Mouse (Mus musculus) MEL (cell line): Measurements from ENCODE around the gene 1810046K07Rik. TPM values are rescaled to one million over a fixed set of nuclear protein-coding genes. Genes with fewer than 3 reads are reported as not detected.

ENCODE experiments used
- DNase-seq: peaks from one replicate; pipeline ENCODE4 v3.0.0; 2011; ENCODE audit warnings: low read depth, low spot score
- H3K27ac ChIP-seq: 2 replicates; pipeline ENCODE4 v1.5.1; 2012; ENCODE audit warnings: low read depth, mild to moderate bottlenecking, control low read depth, low read length, moderate library complexity; ENCODE audit not compliant: control insufficient read depth
- H3K27me3 ChIP-seq, 2 experiments: fragments of 150-350 bp in 1 of 2; sonication (generic) in 1 of 2; 2 replicates each; pipeline ENCODE4 v1.6.1; 2012; ENCODE audit warnings: low read length in 2 of 2, mild to moderate bottlenecking in 2 of 2, improper control_type of control experiment in 1 of 2, moderate library complexity in 1 of 2; ENCODE audit not compliant: insufficient read depth in 2 of 2, control insufficient read depth in 1 of 2
- H3K36me3 ChIP-seq, 2 experiments: 2 replicates each; pipeline ENCODE4 v1.6.1; 2012 to 2014; ENCODE audit warnings: low read length in 2 of 2, improper control_type of control experiment in 1 of 2, inconsistent platforms in 1 of 2, mild to moderate bottlenecking in 1 of 2; ENCODE audit not compliant: insufficient read depth in 2 of 2, control insufficient read depth in 1 of 2
- H3K4me1 ChIP-seq, 2 experiments: fragments of 150-350 bp in 1 of 2; sonication (generic) in 1 of 2; 2 replicates each; pipeline ENCODE4 v1.6.1; 2012; ENCODE audit warnings: low read length in 2 of 2, improper control_type of control experiment in 1 of 2, mild to moderate bottlenecking in 1 of 2; ENCODE audit not compliant: insufficient read depth in 2 of 2, control insufficient read depth in 1 of 2
- H3K4me3 ChIP-seq, 2 experiments: fragments of 150-350 bp in 1 of 2; sonication (generic) in 1 of 2; 2 replicates each; pipeline ENCODE4 v1.5.1; 2012; ENCODE audit warnings: low read depth in 2 of 2, low read length in 2 of 2, mild to moderate bottlenecking in 2 of 2, moderate library complexity in 2 of 2, control low read depth in 1 of 2, improper control_type of control experiment in 1 of 2; ENCODE audit not compliant: control insufficient read depth in 1 of 2, insufficient read depth in 1 of 2
- H3K79me2 ChIP-seq: 2 replicates; pipeline ENCODE4 v1.6.1; 2012; ENCODE audit warnings: mild to moderate bottlenecking, low read length, moderate library complexity; ENCODE audit not compliant: control insufficient read depth, poor library complexity, insufficient read depth
- H3K9ac ChIP-seq: 2 replicates; pipeline ENCODE4 v1.6.1; 2012; ENCODE audit warnings: low read depth, mild to moderate bottlenecking, control low read depth, low read length, moderate library complexity; ENCODE audit not compliant: control insufficient read depth, poor library complexity, severe bottlenecking
- H3K9me3 ChIP-seq: fragments of 150-350 bp; sonication (generic); replicated peaks from 2 replicates; pipeline ENCODE4 v1.6.1; 2012; ENCODE audit warnings: mild to moderate bottlenecking, low read length, improper control_type of control experiment, moderate library complexity; ENCODE audit not compliant: insufficient read depth
- BHLHE40 ChIP-seq: IDR thresholded peaks from 2 replicates; pipeline ENCODE4 v1.6.1; 2012; ENCODE audit warnings: low read depth, mild to moderate bottlenecking, inconsistent platforms, low read length, improper control_type of control experiment, borderline replicate concordance
- CHD1 ChIP-seq: IDR thresholded peaks from 2 replicates; pipeline ENCODE4 v1.6.1; 2012; ENCODE audit warnings: low read depth, mild to moderate bottlenecking, inconsistent platforms, low read length, improper control_type of control experiment
- CHD2 ChIP-seq: IDR thresholded peaks from 2 replicates; pipeline ENCODE4 v1.6.1; 2011; ENCODE audit warnings: low read length, improper control_type of control experiment
- CTCF ChIP-seq, 3 experiments: IDR thresholded peaks in 2 of 3; conservative IDR thresholded peaks in 1 of 3; 2 replicates each; pipeline ENCODE4 v1.5.1; 2011 to 2012; ENCODE audit warnings: low read length in 3 of 3, low read depth in 2 of 3, mild to moderate bottlenecking in 2 of 3, improper control_type of control experiment in 1 of 3, inconsistent platforms in 1 of 3, mixed read lengths in 1 of 3, moderate library complexity in 1 of 3; ENCODE audit not compliant: control insufficient read depth in 1 of 3, insufficient read depth in 1 of 3, poor library complexity in 1 of 3, severe bottlenecking in 1 of 3
- E2F4 ChIP-seq: IDR thresholded peaks from 2 replicates; pipeline ENCODE4 v1.6.1; 2011; ENCODE audit warnings: low read depth, low read length, improper control_type of control experiment, borderline replicate concordance
- ELF1 ChIP-seq: IDR thresholded peaks from 2 replicates; pipeline ENCODE4 v1.6.1; 2014; ENCODE audit warnings: low read depth, mild to moderate bottlenecking, inconsistent platforms, low read length, improper control_type of control experiment, moderate library complexity
- EP300 ChIP-seq, 2 experiments: IDR thresholded peaks; 2 replicates each; pipeline ENCODE4 v1.6.1; 2011; ENCODE audit warnings: improper control_type of control experiment in 2 of 2, low read length in 2 of 2, low read depth in 1 of 2, mild to moderate bottlenecking in 1 of 2
- ETS1 ChIP-seq: IDR thresholded peaks from 2 replicates; pipeline ENCODE4 v1.6.1; 2012; ENCODE audit warnings: low read depth, mild to moderate bottlenecking, inconsistent platforms, low read length, improper control_type of control experiment, moderate library complexity
- GABPA ChIP-seq: IDR thresholded peaks from 2 replicates; pipeline ENCODE4 v1.6.1; 2012; ENCODE audit warnings: low read depth, mild to moderate bottlenecking, inconsistent platforms, low read length, improper control_type of control experiment, moderate library complexity
- GATA1 ChIP-seq: IDR thresholded peaks from 2 replicates; pipeline ENCODE4 v1.6.1; 2011; ENCODE audit warnings: low read depth, low read length, improper control_type of control experiment
- HCFC1 ChIP-seq: IDR thresholded peaks from 2 replicates; pipeline ENCODE4 v1.6.1; 2012; ENCODE audit warnings: low read depth, mild to moderate bottlenecking, inconsistent platforms, low read length, improper control_type of control experiment, moderate library complexity
- JUND ChIP-seq: IDR thresholded peaks from 2 replicates; pipeline ENCODE4 v1.6.1; 2011; ENCODE audit warnings: low read depth, mild to moderate bottlenecking, improper control_type of control experiment, low read length
- KAT2A ChIP-seq: conservative IDR thresholded peaks from 2 replicates; pipeline ENCODE4 v1.6.1; 2012; ENCODE audit warnings: low read depth, low read length, improper control_type of control experiment, inconsistent platforms
- MAFK ChIP-seq: IDR thresholded peaks from 2 replicates; pipeline ENCODE4 v1.6.1; 2011; ENCODE audit warnings: low read depth, mild to moderate bottlenecking, low read length, improper control_type of control experiment, borderline replicate concordance
- MAX ChIP-seq: IDR thresholded peaks from 2 replicates; pipeline ENCODE4 v1.6.1; 2011; ENCODE audit warnings: low read length, improper control_type of control experiment
- MAZ ChIP-seq: IDR thresholded peaks from 2 replicates; pipeline ENCODE4 v1.6.1; 2012; ENCODE audit warnings: low read depth, mild to moderate bottlenecking, inconsistent platforms, low read length, improper control_type of control experiment
- MEF2A ChIP-seq: IDR thresholded peaks from 2 replicates; pipeline ENCODE4 v1.6.1; 2014; ENCODE audit warnings: low read depth, mild to moderate bottlenecking, inconsistent platforms, low read length, improper control_type of control experiment; ENCODE audit not compliant: poor library complexity, insufficient replicate concordance, severe bottlenecking; ENCODE audit errors: extremely low read depth
- MXI1 ChIP-seq: IDR thresholded peaks from 2 replicates; pipeline ENCODE4 v1.6.1; 2011; ENCODE audit warnings: mild to moderate bottlenecking, low read depth, low read length, improper control_type of control experiment
- MYB ChIP-seq: IDR thresholded peaks from 2 replicates; pipeline ENCODE4 v1.6.1; 2011; ENCODE audit warnings: mild to moderate bottlenecking, low read depth, low read length, improper control_type of control experiment
- MYC ChIP-seq: IDR thresholded peaks from 2 replicates; pipeline ENCODE4 v1.6.1; 2011; ENCODE audit warnings: low read depth, mild to moderate bottlenecking, low read length, improper control_type of control experiment, moderate library complexity
- NELFE ChIP-seq: IDR thresholded peaks from 2 replicates; pipeline ENCODE4 v1.6.1; 2011; ENCODE audit warnings: low read depth, low read length, improper control_type of control experiment
- NRF1 ChIP-seq: IDR thresholded peaks from 2 replicates; pipeline ENCODE4 v1.6.1; 2014; ENCODE audit warnings: low read depth, mild to moderate bottlenecking, inconsistent platforms, low read length, improper control_type of control experiment, moderate library complexity; ENCODE audit not compliant: poor library complexity, insufficient read depth, severe bottlenecking
- POLR2A ChIP-seq, 2 experiments: IDR thresholded peaks; 2 replicates each; pipeline ENCODE4 v1.6.1; 2011 to 2012; ENCODE audit warnings: low read length in 2 of 2, mild to moderate bottlenecking in 2 of 2, control low read depth in 1 of 2, improper control_type of control experiment in 1 of 2, low read depth in 1 of 2, moderate library complexity in 1 of 2; ENCODE audit not compliant: control insufficient read depth in 1 of 2, insufficient read depth in 1 of 2, poor library complexity in 1 of 2
- POLR2AphosphoS2 ChIP-seq: IDR thresholded peaks from 2 replicates; pipeline ENCODE4 v1.6.1; 2011; ENCODE audit warnings: low read length, improper control_type of control experiment
- POLR2AphosphoS5 ChIP-seq: IDR thresholded peaks from 2 replicates; pipeline ENCODE4 v1.6.1; 2012; ENCODE audit warnings: low read depth, borderline replicate concordance, mild to moderate bottlenecking, inconsistent platforms, low read length, moderate library complexity, mixed read lengths
- RAD21 ChIP-seq: IDR thresholded peaks from 2 replicates; pipeline ENCODE4 v1.6.1; 2011; ENCODE audit warnings: mild to moderate bottlenecking, low read depth, low read length, improper control_type of control experiment
- RCOR1 ChIP-seq: IDR thresholded peaks from 2 replicates; pipeline ENCODE4 v1.6.1; 2012; ENCODE audit warnings: low read depth, mild to moderate bottlenecking, inconsistent platforms, low read length, improper control_type of control experiment
- SIN3A ChIP-seq: IDR thresholded peaks from 2 replicates; pipeline ENCODE4 v1.6.1; 2012; ENCODE audit warnings: low read length, improper control_type of control experiment, inconsistent platforms
- SMC3 ChIP-seq: IDR thresholded peaks from 2 replicates; pipeline ENCODE4 v1.6.1; 2011; ENCODE audit warnings: low read depth, low read length, improper control_type of control experiment
- TAL1 ChIP-seq: IDR thresholded peaks from 2 replicates; pipeline ENCODE4 v1.6.1; 2012; ENCODE audit warnings: mild to moderate bottlenecking, inconsistent platforms, low read length, moderate library complexity, mixed read lengths
- TBP ChIP-seq: IDR thresholded peaks from 2 replicates; pipeline ENCODE4 v1.8.0; 2011; ENCODE audit warnings: low read depth, low read length, improper control_type of control experiment
- TCF12 ChIP-seq: IDR thresholded peaks from 2 replicates; pipeline ENCODE4 v1.6.1; 2014; ENCODE audit warnings: low read depth, mild to moderate bottlenecking, inconsistent platforms, low read length, improper control_type of control experiment, moderate library complexity
- UBTF ChIP-seq: IDR thresholded peaks from 2 replicates; pipeline ENCODE4 v1.6.1; 2012; ENCODE audit warnings: low read depth, mild to moderate bottlenecking, inconsistent platforms, low read length, improper control_type of control experiment, moderate library complexity, borderline replicate concordance; ENCODE audit not compliant: insufficient read depth
- USF1 ChIP-seq: IDR thresholded peaks from 2 replicates; pipeline ENCODE4 v1.6.1; 2014; ENCODE audit warnings: low read depth, mild to moderate bottlenecking, inconsistent platforms, low read length, improper control_type of control experiment, moderate library complexity
- USF2 ChIP-seq, 2 experiments: IDR thresholded peaks; 2 replicates each; pipeline ENCODE4 v1.6.1; 2011 to 2012; ENCODE audit warnings: improper control_type of control experiment in 2 of 2, low read length in 2 of 2, borderline replicate concordance in 1 of 2, inconsistent platforms in 1 of 2, low read depth in 1 of 2, mild to moderate bottlenecking in 1 of 2; ENCODE audit not compliant: insufficient read depth in 1 of 2
- ZC3H11A ChIP-seq: IDR thresholded peaks from 2 replicates; pipeline ENCODE4 v1.6.1; 2012; ENCODE audit warnings: low read depth, mild to moderate bottlenecking, inconsistent platforms, low read length, improper control_type of control experiment
- ZKSCAN1 ChIP-seq: IDR thresholded peaks from 2 replicates; pipeline ENCODE4 v1.6.1; 2012; ENCODE audit warnings: low read depth, mild to moderate bottlenecking, inconsistent platforms, low read length, improper control_type of control experiment, moderate library complexity
- ZMIZ1 ChIP-seq: IDR thresholded peaks from 2 replicates; pipeline ENCODE4 v1.6.1; 2012; ENCODE audit warnings: low read depth, mild to moderate bottlenecking, inconsistent platforms, low read length, improper control_type of control experiment, moderate library complexity
- polyA plus RNA-seq, 2 experiments: library from polyadenylated mRNA; stranded (reverse) in 1 of 2; unstranded in 1 of 2; fragments of >175 nt in 1 of 2; fragments of >200 nt in 1 of 2; gene quantifications; 2 replicates each; pipeline versions ENCODE4 v1.2.1 to v1.2.4; 2012; ENCODE audit warnings: low replicate concordance in 2 of 2, low read depth in 1 of 2; ENCODE audit not compliant: insufficient read length in 2 of 2, insufficient read depth in 1 of 2, missing spikeins in 1 of 2
- total RNA-seq: library from RNA; depleted of rRNA; stranded (reverse); fragments of 300-350 nt; gene quantifications from 2 replicates; pipeline ENCODE4 v1.2.3, GENCODE M21; 2012

The 1810046K07Rik gene
- total and polyA plus RNA-seq, 3 experiments = not detected

DNA sequence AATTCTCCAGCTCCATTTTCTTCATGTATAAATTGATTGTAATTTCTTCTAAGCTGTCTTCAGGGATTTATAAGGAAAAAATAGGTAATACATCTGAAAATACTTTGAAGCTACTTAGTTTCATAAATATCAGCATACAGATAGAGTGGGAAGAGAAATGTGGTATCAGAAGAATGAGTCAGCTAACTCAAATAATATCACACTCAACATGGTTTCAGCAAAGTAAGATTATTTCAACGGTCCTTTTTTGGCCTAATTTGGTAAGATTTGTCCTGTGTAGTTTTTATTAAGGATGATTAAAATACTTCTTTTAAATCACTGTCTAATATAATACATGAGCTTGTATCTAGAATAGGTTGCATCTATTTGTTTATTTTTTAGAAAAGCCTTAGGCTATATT is 8.6 kb downstream of the 1810046K07Rik start:
- Histone ChIP-seq H3K27ac (peak overlapping the region; percentile 81), H3K36me3 (peaks cover 0 to 73% of the 10 kb centered on the region in 2 experiments; a peak in 2 of 4 replicates), H3K4me3 (no peak overlapping the region), H3K4me1 (peaks cover 48 to 65% of the 10 kb centered on the region in 2 experiments), H3K79me2 (no peaks in the 10 kb centered on the region), H3K27me3 (no peaks in the 10 kb centered on the region), H3K9ac (no peak overlapping the region; the same call in 1 of the 2 replicates), H3K9me3 (no peaks in the 10 kb centered on the region)
- DNase-seq = peak; percentile 55
- TF ChIP-seq SIN3A (peak; percentile 44; the same call in 1 of the 2 replicates), GABPA (peak; percentile 35; the same call in 1 of the 2 replicates), RAD21 (no peak), ZC3H11A (no peak), TCF12 (peak; percentile 75), POLR2AphosphoS5 (no peak), CHD1 (no peak), CTCF (IDR thresholded peaks at IDR 0.05 in 2 of 3, conservative IDR thresholded peaks at IDR 0.05 in 1 of 3; ENCODE audit: control insufficient read depth in 1 of 3, insufficient read depth in 1 of 3, low read depth in 2 of 3, low read length in 3 of 3, poor library complexity in 1 of 3, severe bottlenecking in 1 of 3) (no peak), USF2 (IDR thresholded peaks at IDR 0.05; ENCODE audit: borderline replicate concordance in 1 of 2, insufficient read depth in 1 of 2, low read depth in 1 of 2, low read length in 2 of 2) (no peak), MAZ (no peak), BHLHE40 (no peak), MAX (no peak), UBTF (no peak), HCFC1 (no peak), MYB (peak; percentile 65; the same call in 1 of the 2 replicates), TAL1 (no peak), POLR2A (IDR thresholded peaks at IDR 0.05; ENCODE audit: control insufficient read depth in 1 of 2, insufficient read depth in 1 of 2, low read depth in 1 of 2, low read length in 2 of 2, poor library complexity in 1 of 2) (no peak), NELFE (no peak), MAFK (no peak; the same call in 1 of the 2 replicates), MXI1 (no peak), NRF1 (no peak), EP300 (IDR thresholded peaks at IDR 0.05; ENCODE audit: low read depth in 1 of 2, low read length in 2 of 2) (peak; percentile 94 to 95), MYC (no peak), ZKSCAN1 (no peak), ELF1 (no peak), SMC3 (no peak), GATA1 (peak; percentile 86), ZMIZ1 (no peak), ETS1 (peak; percentile 70; the same call in 1 of the 2 replicates), TBP (no peak), USF1 (no peak), POLR2AphosphoS2 (no peak), MEF2A (no peak), CHD2 (no peak), JUND (0 out of 2 replicates have a peak, but pooled peaks have one; percentile 3), E2F4 (no peak), RCOR1 (peak; percentile 84), KAT2A (no peak)
